Mouse (Mus musculus) cerebellum, adult (tissue): ENCODE results near the gene Dennd2c.
"Not testable (repeated sequence)": the region's sequence is repeated elsewhere in the genome, so short reads cannot be mapped to it uniquely, and the experiment has no call there.

ENCODE experiments used
- ATAC-seq: cut with Nextera tagmentation; 2 replicates; pipeline ENCODE4 v1.9.2; 2017; ENCODE audit warnings: mild to moderate bottlenecking, moderate library complexity, mixed read lengths; ENCODE audit not compliant: insufficient number of reproducible peaks, low FRiP score, low TSS enrichment

Dennd2c gene

GRCm38 (mm10) chr3:103207749-103208148, 105.3 kb downstream of the Dennd2c start:
- no peak for ATAC-seq

- no peak for ATAC-seq
Measured at GRCm38 (mm10) chr3:103208237-103208636, 105.8 kb downstream of the Dennd2c start.

- ATAC-seq, result no peak
Measured at GRCm38 (mm10) chr3:103211101-103211500, 108.7 kb downstream of the Dennd2c start.

GRCm38 (mm10) chr3:103212142-103212541, 109.7 kb downstream of the Dennd2c start:
- no peak for ATAC-seq

GRCm38 (mm10) chr3:103213537-103213936, 111.1 kb downstream of the Dennd2c start:
- no peak for ATAC-seq

- no peak for ATAC-seq
Measured at GRCm38 (mm10) chr3:103214593-103215285, 112.3 kb downstream of the Dennd2c start.

GRCm38 (mm10) chr3:103215399-103215798, 113.0 kb downstream of the Dennd2c start:
- not testable (repeated sequence) for ATAC-seq
